Mouse (Mus musculus) lung, embryonic 14.5 days (tissue): ENCODE measurements around the gene Hspb7. TPM values are rescaled to one million over a fixed set of nuclear protein-coding genes. Genes with fewer than 3 reads are reported as not detected.

Source experiments
- ATAC-seq: fragments of 200-750 bp; cut with Nextera tagmentation; 2 replicates; pipeline ENCODE4 v1.8.0; 2017; ENCODE audit warnings: mild to moderate bottlenecking, moderate TSS enrichment, moderate library complexity; ENCODE audit not compliant: insufficient read depth
- DNase-seq: peaks from one replicate; pipeline ENCODE4 v3.0.0-alpha.2; 2015
- H3K27ac ChIP-seq: fragments of 300-500 bp; sonication (generic); 2 replicates; pipeline ENCODE4 v1.5.1; 2014; ENCODE audit warnings: low read depth, mild to moderate bottlenecking, moderate library complexity
- H3K27me3 ChIP-seq: fragments of 300-500 bp; sonication (generic); 2 replicates; pipeline ENCODE4 v1.6.1; 2014; ENCODE audit warnings: low read length, control low read depth; ENCODE audit not compliant: insufficient read depth
- H3K36me3 ChIP-seq: fragments of 300-500 bp; sonication (generic); 2 replicates; pipeline ENCODE4 v1.6.1; 2014; ENCODE audit warnings: control low read depth; ENCODE audit not compliant: insufficient read depth
- H3K4me1 ChIP-seq: fragments of 300-500 bp; sonication (generic); 2 replicates; pipeline ENCODE4 v1.6.1; 2014; ENCODE audit warnings: antibody characterized with exemption, control low read depth; ENCODE audit not compliant: insufficient read depth
- H3K4me2 ChIP-seq: fragments of 300-500 bp; sonication (generic); 2 replicates; pipeline ENCODE4 v1.6.1; 2014; ENCODE audit warnings: mild to moderate bottlenecking
- H3K4me3 ChIP-seq: fragments of 300-500 bp; sonication (generic); 2 replicates; pipeline ENCODE4 v1.5.1; 2014; ENCODE audit warnings: low read depth, low read length
- H3K9ac ChIP-seq: fragments of 300-500 bp; sonication (generic); 2 replicates; pipeline ENCODE4 v1.6.1; 2014
- H3K9me3 ChIP-seq: fragments of 300-500 bp; sonication (generic); 2 replicates; pipeline ENCODE4 v1.6.1; 2016; ENCODE audit warnings: low read depth, low read length, control low read depth
- CTCF ChIP-seq: IDR thresholded peaks from 2 replicates; pipeline ENCODE4 v1.5.1; 2016; ENCODE audit warnings: antibody characterized with exemption, low read depth
- WGBS: fragments of 180-500 bp; shearing (Covaris S2); extraction: QIAGEN DNeasy Blood & Tissue Kit; methylation state at CpG from one replicate; pipeline ENCODE4 v1.1.7; 2014; 5-methylcytosine and 5-hydroxymethylcytosine counted together
- polyA plus RNA-seq: library from polyadenylated mRNA; unstranded; fragments of >200 nt; fragmentation: Nextera tagmentation; extraction: Ambion mirVana; gene quantifications from 2 replicates; pipeline ENCODE4 v1.2.1, GENCODE M21; 2014

Gene Hspb7
- polyA plus RNA-seq, 1 experiment from 2014 or later = 0.80 TPM

DNA sequence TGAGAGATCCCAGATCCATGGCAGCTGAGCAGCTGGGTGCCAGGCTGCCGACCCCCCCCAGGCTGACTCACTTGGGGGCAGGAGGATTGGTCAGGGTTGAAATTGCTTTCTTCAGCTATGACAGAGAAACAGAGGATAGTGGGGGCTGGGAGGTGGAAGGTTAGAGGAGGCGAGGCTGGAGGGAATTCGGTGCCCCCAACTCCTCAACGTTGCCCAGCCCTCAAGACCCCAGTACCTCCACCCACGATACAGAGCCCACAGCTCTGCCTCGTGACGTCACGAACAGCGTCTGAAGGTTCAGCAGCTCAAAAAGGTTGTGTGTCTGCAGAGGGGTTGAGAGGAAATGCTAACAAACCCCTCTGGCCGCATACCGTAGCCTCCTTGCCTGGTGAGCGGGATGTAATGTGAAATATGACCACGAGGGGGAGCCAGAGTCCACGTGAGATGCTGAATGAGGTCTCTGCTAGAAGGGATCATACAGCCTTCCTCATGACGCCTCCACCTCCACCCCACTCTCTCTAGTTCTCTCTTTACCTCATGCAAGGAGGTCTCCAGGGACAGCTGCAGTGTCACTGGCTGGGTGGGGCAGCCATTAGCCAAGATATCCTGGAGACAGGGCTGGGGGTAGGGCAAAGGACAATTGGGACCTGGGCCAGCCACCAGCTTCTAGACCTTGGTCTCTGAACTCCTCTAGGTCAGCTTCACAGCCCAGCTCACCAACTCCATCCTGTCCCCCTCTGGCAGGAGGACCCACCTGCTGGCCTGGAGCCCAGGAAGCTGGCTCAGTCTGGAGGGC lies 15.9 kb upstream of the Hspb7 start:
- no peak overlapping the region for H3K4me3 ChIP-seq
- peak; percentile 99 for TF ChIP-seq CTCF
- peak overlapping the region; percentile 46 for H3K4me2 ChIP-seq
- ATAC-seq = peak; percentile 84
- H3K9ac ChIP-seq = peak overlapping the region; percentile 24; the same call in 1 of the 2 replicates
- DNase-seq = peak; percentile 96
- WGBS = 11% methylated on average over 15 of the region's 15 CpGs
- no peaks in the 10 kb centered on the region for H3K36me3 ChIP-seq
- no peak overlapping the region for H3K27ac ChIP-seq
- 0 out of 2 replicates have a peak, but pooled peaks cover 3% of the 10 kb centered on the region for H3K4me1 ChIP-seq
- H3K9me3 ChIP-seq = no peaks in the 10 kb centered on the region
- no peaks in the 10 kb centered on the region for H3K27me3 ChIP-seq

DNA sequence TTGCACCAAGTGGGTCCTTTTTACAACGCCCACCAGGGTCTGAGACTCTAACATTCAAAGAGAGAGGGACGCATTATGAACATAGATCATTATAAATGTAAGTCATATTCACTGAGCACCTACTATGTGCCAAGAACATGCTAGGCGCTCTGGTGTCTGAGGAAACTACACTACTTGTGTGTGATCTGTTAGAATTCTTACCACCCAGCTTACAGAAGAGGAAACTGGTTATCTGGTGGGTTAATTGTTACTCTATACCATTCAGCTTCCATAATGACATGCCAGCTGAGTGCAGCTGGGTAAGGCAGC lies 15.3 kb upstream of the Hspb7 start:
- Histone ChIP-seq H3K27me3 (no peaks in the 10 kb centered on the region), H3K36me3 (no peaks in the 10 kb centered on the region), H3K4me1 (0 out of 2 replicates have a peak, but pooled peaks cover 3% of the 10 kb centered on the region), H3K9ac (no peak overlapping the region), H3K9me3 (no peaks in the 10 kb centered on the region), H3K27ac (no peak overlapping the region), H3K4me2 (no peak overlapping the region), H3K4me3 (no peak overlapping the region)
- DNase-seq (no peak), ATAC-seq (no peak)
- WGBS = 78% methylated on average over 3 of the region's 3 CpGs
- TF ChIP-seq CTCF = no peak

DNA sequence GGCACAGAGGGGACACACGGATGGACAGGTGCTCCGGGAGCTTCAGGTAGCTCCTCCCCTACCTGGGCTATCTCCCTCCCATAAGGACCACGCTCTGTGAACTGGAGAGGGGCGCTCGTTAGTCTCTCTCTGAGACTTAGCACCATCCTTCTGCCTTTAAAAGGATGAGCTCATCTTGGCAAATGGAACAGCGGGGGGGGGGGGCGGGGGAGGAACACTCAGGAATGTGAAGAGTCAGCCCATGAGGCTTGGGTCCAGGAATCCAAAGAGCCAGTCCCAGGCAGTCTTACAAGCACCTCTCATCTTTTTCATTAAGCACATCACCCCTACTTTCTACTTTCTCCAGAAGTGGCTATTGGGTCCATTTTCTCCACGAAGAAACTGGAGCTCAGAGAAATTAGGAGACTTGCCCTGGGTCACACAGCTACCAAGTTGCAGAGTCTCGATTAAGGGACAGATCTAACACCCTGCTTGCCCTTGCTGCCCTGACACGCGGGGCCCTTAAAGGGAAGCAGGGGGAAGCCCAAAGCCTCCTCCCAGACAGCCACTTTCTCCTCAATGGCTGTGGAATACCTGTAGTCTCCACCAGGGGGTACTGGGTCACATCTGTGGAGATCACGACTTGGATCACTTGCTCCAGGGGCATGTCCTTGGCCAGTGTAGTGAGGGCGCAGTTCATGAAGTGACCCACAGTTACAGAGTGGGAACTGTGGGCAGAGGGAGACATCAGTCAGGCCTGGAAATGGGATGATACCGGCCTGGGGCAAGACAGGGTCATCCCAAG lies 13.9 kb upstream of the Hspb7 start:
- no peak overlapping the region for H3K9ac ChIP-seq
- H3K27ac ChIP-seq = no peak overlapping the region
- no peaks in the 10 kb centered on the region for H3K27me3 ChIP-seq

DNA sequence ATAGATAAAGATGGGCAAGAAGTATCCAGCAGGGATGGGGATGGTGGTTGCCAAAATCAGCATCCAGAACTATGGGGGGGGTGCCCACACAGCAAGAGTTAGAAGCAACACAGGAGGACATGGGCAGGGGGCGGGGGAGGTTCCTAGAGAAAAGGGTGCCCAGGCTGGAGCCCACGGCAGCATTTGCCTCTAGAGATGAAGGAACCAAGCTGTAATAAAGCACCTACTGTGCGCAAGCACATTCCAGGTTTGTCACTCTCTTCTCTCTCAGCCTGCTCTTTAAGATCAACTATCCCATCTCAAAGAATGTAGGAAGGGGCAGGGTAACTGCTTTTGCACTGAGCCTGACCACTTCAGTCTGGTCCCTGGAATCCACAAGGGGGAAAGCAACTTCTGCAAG lies 12.0 kb upstream of the Hspb7 start:
- H3K4me1 ChIP-seq = 0 out of 2 replicates have a peak, but pooled peaks cover 3% of the 10 kb centered on the region
- no peak overlapping the region for H3K4me2 ChIP-seq
- no peaks in the 10 kb centered on the region; the same call in 1 of the 2 replicates for H3K9me3 ChIP-seq
- H3K9ac ChIP-seq = no peak overlapping the region
- ATAC-seq (no peak), DNase-seq (no peak)
- no peak for TF ChIP-seq CTCF
- H3K4me3 ChIP-seq = no peak overlapping the region
- WGBS = 94% methylated on average over 3 of the region's 3 CpGs
- no peak overlapping the region for H3K27ac ChIP-seq
- H3K36me3 ChIP-seq = no peaks in the 10 kb centered on the region
- H3K27me3 ChIP-seq = no peaks in the 10 kb centered on the region

More for the DNA sequence above, 13.9 kb upstream of the Hspb7 start:
- H3K36me3 ChIP-seq = no peaks in the 10 kb centered on the region
- H3K9me3 ChIP-seq = no peaks in the 10 kb centered on the region
- WGBS = 26% methylated on average over 14 of the region's 14 CpGs
- TF ChIP-seq CTCF = peak; percentile 80
- peak; percentile 69 for DNase-seq
- H3K4me2 ChIP-seq = no peak overlapping the region
- ATAC-seq = no peak; the same call in 1 of the 2 replicates
- H3K4me3 ChIP-seq = no peak overlapping the region
- H3K4me1 ChIP-seq = 0 out of 2 replicates have a peak, but pooled peaks cover 3% of the 10 kb centered on the region

DNA sequence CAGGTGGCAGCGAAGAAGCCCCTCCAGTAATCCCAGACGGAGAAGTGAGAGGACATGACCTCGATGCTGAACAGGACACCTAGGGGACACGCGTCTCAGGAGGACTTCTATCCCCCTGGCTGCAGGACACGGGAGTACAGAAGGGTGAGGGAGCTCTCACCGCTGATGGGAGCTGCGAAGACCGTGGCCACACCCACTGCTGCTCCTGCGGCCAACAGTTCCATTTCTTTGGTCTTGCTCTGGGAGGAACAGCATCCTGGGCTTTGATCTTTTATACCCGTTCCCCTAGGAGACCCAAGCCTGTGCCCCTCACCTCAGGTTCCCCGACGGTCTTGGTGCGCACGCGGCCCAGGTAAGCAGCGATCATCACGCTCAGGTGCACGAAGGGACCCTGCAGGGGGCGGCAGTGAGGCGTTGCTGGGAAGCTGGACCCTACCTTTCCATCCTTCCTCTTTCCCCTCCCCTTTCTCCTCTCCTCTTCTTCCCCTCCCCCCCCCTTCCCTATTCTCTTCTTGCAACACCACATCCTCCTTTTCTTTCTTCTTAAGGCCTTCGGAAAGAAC lies 9.1 kb upstream of the Hspb7 start:
- Histone ChIP-seq H3K27ac (no peak overlapping the region), H3K4me1 (0 out of 2 replicates have a peak, but pooled peaks cover 3% of the 10 kb centered on the region), H3K9ac (no peak overlapping the region), H3K4me3 (no peak overlapping the region), H3K27me3 (no peaks in the 10 kb centered on the region), H3K9me3 (no peaks in the 10 kb centered on the region; the same call in 1 of the 2 replicates), H3K36me3 (no peaks in the 10 kb centered on the region), H3K4me2 (no peak overlapping the region)
- ATAC-seq = no peak
- TF ChIP-seq CTCF = peak; percentile 42
- WGBS = 20% methylated on average over 22 of the region's 22 CpGs
- DNase-seq = no peak

DNA sequence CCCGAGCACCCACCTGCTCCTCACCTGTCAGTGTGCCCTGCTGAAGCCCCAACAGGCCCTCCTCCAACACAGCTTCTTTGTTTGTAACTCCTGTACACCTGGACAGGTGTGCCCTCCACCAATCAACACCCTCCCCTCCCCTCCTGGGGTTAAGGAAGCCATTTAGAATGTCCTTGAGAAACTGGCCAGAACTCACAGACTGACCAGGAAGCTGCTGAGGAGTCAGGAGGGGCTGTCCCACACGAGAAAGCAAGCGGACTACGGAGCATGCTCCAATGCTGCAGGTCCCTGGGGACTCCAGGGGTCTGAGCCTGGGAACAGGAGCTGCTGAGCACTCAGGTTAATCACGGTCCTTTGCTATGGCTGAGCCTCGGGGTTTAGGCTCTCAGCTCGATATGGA lies 4.7 kb upstream of the Hspb7 start, which contains the start of gene Clcnkb:
Gene Clcnkb (minus strand): TSS at position 91 of the 400 bp plus-strand sequence.
- no peak for DNase-seq
- H3K9me3 ChIP-seq = no peaks in the 10 kb centered on the region; the same call in 1 of the 2 replicates
- H3K4me1 ChIP-seq = 0 out of 2 replicates have a peak, but pooled peaks cover 5% of the 10 kb centered on the region
- no peaks in the 10 kb centered on the region for H3K36me3 ChIP-seq
- no peak within 1 kb of the TSS for H3K27ac ChIP-seq
- 59% methylated on average over 7 of the region's 7 CpGs for WGBS
- H3K4me2 ChIP-seq = no peak within 1 kb of the TSS
- H3K9ac ChIP-seq = no peak within 1 kb of the TSS
- H3K27me3 ChIP-seq = no peaks in the 10 kb centered on the region
- TF ChIP-seq CTCF = no peak
- no peak within 1 kb of the TSS for H3K4me3 ChIP-seq
- no peak for ATAC-seq
